Mouse (Mus musculus) CH12.LX (cell line): ENCODE results near the gene Hoxd1.

ENCODE experiments used
- CTCF ChIP-seq, 2 experiments: IDR thresholded peaks in 1 of 2; conservative IDR thresholded peaks in 1 of 2; 2 replicates each; pipeline ENCODE4 v1.5.1; 2011 to 2012; ENCODE audit warnings: low read depth in 2 of 2, low read length in 2 of 2, improper control_type of control experiment in 1 of 2, inconsistent platforms in 1 of 2, mild to moderate bottlenecking in 1 of 2, moderate library complexity in 1 of 2
- RAD21 ChIP-seq: IDR thresholded peaks from 2 replicates; pipeline ENCODE4 v1.6.1; 2011; ENCODE audit warnings: low read depth, mild to moderate bottlenecking, low read length, improper control_type of control experiment, moderate library complexity
- UBTF ChIP-seq: IDR thresholded peaks from 2 replicates; pipeline ENCODE4 v1.6.1; 2012; ENCODE audit warnings: low read depth, mild to moderate bottlenecking, inconsistent platforms, low read length, improper control_type of control experiment, moderate library complexity
- ZKSCAN1 ChIP-seq: IDR thresholded peaks from 2 replicates; pipeline ENCODE4 v1.6.1; 2012; ENCODE audit warnings: low read depth, inconsistent platforms, low read length, improper control_type of control experiment, borderline replicate concordance
- ZNF384 ChIP-seq: IDR thresholded peaks from 2 replicates; pipeline ENCODE4 v1.6.1; 2012; ENCODE audit warnings: low read depth, low read length, improper control_type of control experiment, inconsistent platforms

DNA sequence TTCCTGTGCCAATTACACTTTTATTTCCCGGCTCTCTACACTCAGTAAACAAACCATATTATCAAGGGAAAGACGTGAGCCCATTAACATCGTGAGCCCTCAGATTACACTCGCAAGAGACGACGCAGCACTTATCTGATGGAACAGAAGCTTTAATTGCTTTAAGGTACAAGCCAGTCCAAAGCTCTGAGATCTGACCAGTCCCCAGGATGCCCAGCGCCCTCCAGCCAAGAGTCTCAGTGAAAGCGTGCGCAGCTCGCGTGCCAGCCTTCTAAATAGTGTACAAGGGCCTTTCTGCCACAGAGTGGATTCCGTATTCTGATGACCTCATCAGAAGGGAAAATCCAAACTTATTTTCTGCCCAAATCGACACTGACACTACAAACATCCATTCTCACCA, 839 bp upstream of the Hoxd1 start:
- TF ChIP-seq ZNF384 = no peak
- TF ChIP-seq CTCF (conservative IDR thresholded peaks at IDR 0.05 in 1 of 2, IDR thresholded peaks at IDR 0.05 in 1 of 2; ENCODE audit: low read depth in 2 of 2, low read length in 2 of 2) = no peak
- no peak for TF ChIP-seq RAD21
- TF ChIP-seq ZKSCAN1 = no peak
- TF ChIP-seq UBTF = no peak
